Mouse (Mus musculus): ENCODE data around the gene Agap1.

GRCm38 (mm10) chr1:89891400-89891799, 436.8 kb downstream of the Agap1 start:
- TF ChIP-seq POLR2A (IDR thresholded peaks at IDR 0.05; ENCODE audit: borderline replicate concordance, control insufficient read depth, low read depth, low read length): no peak
- TF ChIP-seq CTCF (IDR thresholded peaks at IDR 0.05; ENCODE audit: control insufficient read depth, insufficient read depth, low read length): no peak

Measured in bone marrow, adult 2 months (tissue).